Mouse (Mus musculus): ENCODE measurements around the gene Cnih3.
A peak's percentile ranks its signal among the peaks of the same experiment; 100 is the strongest.

The Cnih3 gene

GRCm38 (mm10) chr1:181352367-181353199 is at the start of gene Cnih3:
Gene Cnih3 (plus strand): TSS chr1:181352628.
- DNase-seq (ENCODE audit: low read depth, low spot score) = peak; percentile 72

GRCm38 (mm10) chr1:181307981-181308380 is 44.4 kb upstream of the Cnih3 start:
- DNase-seq (ENCODE audit: low read depth, low spot score) = no peak

- DNase-seq (ENCODE audit: low read depth, low spot score) = no peak
Observed at GRCm38 (mm10) chr1:181310712-181311111, 41.7 kb upstream of the Cnih3 start.

DNA sequence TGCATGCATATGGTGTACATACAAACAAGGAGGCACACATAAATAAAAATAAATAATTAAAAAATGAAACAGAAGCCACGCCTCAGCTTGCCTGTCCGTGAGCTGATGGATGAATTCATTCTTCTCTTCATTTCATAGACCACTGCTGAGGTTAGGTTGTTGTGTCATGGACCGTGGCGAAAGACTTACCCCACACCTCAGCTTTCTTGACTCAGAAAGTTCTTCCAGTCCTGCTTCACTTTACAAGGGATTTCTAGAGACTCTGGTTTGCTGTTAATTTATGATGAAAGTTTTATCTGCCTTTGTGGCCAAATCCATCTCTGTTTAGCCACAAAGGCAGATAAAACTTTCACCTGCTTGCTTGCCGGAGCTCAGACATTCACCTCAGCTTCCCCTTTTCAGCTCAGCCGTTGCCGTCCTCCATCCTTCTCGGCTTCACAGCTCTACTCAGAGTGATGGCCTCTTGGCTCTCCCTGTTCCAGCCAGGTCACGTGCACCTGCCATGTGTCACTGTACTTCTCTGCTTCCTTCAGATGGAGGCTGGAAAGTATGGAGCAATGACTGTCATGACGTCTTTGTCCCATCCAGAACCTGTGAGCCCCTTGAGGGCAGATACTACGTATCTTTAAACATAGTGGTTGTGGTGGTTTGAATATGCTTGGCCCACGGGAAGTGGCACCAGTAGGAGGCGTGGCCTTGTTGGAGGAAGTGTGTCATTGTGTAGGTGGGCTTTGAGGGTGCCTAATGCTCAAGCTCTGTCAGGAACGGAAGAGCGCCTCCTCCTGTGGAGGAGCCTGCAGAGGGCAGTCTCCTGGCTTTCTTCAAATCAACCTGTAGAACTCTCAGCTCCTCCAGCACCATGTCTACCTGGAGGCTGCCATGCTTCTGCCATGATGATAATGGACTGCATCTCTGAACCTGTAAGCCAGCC is 40.0 kb upstream of the Cnih3 start:
- DNase-seq (ENCODE audit: low read depth, low spot score) = no peak

GRCm38 (mm10) chr1:181313046-181313415 is 39.4 kb upstream of the Cnih3 start:
- DNase-seq (ENCODE audit: low read depth, low spot score) = no peak

DNA sequence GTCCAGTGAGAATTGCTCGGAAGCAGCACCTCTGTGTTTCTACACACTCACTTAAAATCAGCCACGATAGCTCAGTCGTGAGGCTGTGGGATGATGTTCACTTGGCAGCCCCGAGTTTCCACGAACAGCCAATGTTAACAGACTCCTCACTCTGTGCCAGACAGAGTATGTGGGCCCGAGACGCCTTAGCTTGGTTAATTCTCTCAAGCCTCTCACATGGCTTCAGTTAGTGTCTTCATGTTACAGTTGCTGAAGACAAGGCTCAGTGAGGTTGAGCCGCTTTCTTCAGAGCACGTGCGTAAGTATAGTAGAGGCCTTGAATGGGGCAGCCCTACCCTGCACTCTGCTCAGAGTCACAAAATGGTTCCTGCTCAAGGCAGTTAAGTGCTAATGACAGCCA is 38.1 kb upstream of the Cnih3 start:
- no peak for DNase-seq (ENCODE audit: low read depth, low spot score)

DNA sequence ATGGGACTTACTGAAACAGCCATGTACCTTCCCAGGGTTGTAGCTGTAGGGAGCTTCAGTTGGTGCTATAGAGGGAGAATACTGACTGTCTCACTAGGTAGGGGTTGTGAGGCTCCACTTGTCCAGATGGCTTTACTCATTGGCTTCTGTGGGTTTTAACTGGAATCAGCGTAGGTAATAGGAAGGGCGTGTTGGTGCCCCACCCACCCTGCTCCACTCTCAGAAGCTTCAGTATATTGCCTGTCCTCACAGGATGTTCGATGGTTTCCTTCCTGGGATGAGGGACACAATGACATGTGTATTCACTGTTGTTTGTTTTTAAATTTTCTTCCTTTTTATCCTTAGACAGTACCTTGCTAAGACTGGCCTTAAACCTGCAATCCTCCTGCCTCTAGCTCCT is 37.1 kb upstream of the Cnih3 start:
- no peak for DNase-seq (ENCODE audit: low read depth, low spot score)

DNA sequence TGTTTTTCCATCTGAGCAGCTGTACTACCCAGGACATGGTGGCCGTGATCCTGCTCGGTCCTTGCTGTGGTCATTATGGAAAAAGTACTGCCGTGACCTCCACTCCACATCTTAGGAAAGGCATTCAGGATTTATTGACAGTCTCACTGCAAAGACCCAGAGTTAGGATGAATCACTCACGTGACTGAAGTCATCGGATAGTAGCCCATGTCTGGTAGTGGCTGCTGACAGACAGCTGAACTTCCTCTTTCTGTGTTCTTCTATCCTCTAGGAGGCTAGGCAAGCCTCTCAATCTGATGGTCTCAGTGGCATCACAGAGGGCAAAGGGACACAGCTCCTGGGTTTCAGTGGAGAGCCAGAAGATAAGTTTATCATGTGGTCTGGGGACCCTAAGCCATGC is 35.9 kb upstream of the Cnih3 start:
- no peak for DNase-seq (ENCODE audit: low read depth, low spot score)

DNA sequence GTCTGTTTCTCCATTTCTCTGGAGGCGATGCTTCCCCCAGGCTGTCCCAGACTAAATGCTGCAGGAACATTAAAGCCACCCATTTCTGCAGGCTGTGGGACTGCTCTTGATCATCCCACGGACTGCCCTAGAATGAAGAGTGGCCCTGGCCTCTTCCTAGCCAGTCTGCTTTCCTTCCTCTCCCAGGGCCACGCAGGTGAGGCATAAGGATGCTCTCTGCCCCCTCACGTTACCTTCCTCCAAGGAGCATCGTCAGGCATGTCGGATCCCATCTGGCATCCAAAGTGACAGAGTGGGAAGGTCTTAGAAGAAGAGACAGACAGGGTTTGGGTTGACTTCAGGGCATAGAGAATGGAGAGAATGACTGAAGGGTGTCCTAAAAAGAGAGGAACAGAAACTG is 33.0 kb upstream of the Cnih3 start:
- no peak for DNase-seq (ENCODE audit: low read depth, low spot score)

DNA sequence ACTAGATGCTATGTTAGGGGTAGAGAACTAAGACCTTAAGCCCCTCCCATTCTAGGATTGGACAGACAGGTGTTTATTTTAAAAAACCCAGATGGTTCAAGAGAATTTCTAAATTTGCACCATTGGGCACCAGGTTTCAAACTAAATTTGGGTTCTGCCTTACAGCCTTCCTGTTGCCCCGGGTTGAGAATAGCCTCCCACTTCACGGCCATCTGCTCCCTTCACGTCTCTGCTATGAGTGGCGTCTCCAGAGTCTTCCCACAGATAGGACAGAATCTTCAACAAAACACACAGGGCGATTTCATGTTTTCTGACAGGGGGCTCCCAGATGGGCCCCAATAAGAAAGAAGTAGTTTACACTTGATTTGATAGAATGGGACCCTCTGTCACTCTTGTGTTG is 31.3 kb upstream of the Cnih3 start:
- DNase-seq (ENCODE audit: low read depth, low spot score) = no peak

GRCm38 (mm10) chr1:181323134-181323533 is 29.3 kb upstream of the Cnih3 start:
- DNase-seq (ENCODE audit: low read depth, low spot score) = no peak

- DNase-seq (ENCODE audit: low read depth, low spot score) = no peak
Observed at GRCm38 (mm10) chr1:181327137-181327536, 25.3 kb upstream of the Cnih3 start.

DNA sequence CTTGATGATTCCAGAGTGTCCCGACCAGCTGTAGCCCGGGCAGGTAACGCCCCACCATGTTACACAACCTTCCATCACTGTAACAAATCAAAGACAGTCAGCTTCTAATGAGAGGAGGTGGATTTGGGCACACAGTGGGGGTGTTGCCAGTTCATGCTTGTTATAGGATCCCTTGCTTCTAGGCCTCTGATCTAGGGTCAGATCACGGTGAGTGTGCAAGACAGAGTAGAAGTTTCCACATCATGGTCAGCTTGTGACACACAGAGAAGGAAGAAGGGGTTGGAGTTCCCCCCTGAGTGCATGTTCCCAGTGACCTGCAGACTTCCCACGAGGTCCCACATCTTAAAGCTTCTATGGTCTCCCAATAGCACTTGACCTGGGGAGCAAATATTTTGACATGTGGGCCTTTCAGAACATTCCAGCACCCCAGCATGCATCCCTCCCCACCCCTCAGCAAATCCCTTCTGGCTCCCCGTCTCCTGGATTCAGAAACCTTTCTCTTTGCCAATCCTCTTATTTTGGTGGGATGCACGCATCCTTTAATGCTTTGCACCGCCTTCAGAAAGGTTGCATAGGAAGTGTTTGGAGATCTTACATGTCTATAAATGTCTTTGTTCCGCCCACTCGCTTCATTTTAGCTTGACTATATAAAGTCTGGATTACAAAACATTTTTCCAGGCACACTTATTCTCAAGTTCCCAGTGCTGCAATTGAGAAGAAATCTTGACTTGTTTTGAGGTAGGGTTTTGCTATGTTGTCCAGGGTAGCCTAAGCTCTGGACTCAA is 24.6 kb upstream of the Cnih3 start:
- DNase-seq (ENCODE audit: low read depth, low spot score) = no peak

- DNase-seq (ENCODE audit: low read depth, low spot score) = no peak
Observed at GRCm38 (mm10) chr1:181329110-181329509, 23.3 kb upstream of the Cnih3 start.

DNA sequence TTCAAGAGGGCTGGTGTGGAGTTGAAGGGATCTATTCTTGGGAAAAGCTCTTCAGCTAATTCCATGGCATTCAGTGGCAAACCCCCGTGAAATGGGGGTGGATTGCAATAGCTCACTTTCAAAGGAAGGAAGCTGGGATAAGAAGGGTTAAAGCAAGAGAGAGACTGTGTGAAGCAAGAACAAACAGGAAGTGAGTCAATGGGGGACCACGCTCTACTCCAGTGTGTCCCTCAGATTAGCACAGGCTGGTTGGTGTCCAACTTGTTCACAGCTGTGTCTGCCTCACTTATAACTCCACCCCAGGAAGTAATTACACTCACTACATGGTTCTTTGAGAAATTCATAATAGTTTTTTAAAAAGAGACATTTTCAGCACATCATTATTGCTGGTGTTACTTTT is 19.8 kb upstream of the Cnih3 start:
- DNase-seq (ENCODE audit: low read depth, low spot score) = no peak

- peak; percentile 15 for DNase-seq (ENCODE audit: low read depth, low spot score)
Observed at GRCm38 (mm10) chr1:181334329-181335018, 18.0 kb upstream of the Cnih3 start.

- DNase-seq (ENCODE audit: low read depth, low spot score) = no peak
Observed at GRCm38 (mm10) chr1:181335019-181335365, 17.4 kb upstream of the Cnih3 start.

DNA sequence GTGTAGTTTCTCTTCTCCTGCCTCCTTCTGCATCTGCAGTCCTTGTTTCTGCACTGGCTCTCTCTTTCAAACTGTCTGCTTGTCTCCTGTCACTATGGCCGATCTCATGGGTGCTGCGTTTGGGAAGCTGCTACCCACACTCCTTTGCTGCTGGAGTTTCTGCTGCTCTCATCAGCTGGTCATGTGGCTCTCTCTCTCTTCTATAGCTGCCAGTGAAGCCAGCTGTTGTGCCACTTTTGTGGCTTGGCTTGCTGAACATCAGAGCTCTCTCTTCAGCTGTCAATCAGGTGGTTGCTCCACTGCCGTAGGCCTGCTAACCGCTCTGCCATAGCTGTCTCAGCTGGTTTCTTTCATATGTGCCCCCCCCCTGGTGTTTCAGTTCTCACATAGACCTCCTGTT is 17.0 kb upstream of the Cnih3 start:
- DNase-seq (ENCODE audit: low read depth, low spot score) = no peak

GRCm38 (mm10) chr1:181336857-181337256 is 15.6 kb upstream of the Cnih3 start:
- DNase-seq (ENCODE audit: low read depth, low spot score) = no peak

DNA sequence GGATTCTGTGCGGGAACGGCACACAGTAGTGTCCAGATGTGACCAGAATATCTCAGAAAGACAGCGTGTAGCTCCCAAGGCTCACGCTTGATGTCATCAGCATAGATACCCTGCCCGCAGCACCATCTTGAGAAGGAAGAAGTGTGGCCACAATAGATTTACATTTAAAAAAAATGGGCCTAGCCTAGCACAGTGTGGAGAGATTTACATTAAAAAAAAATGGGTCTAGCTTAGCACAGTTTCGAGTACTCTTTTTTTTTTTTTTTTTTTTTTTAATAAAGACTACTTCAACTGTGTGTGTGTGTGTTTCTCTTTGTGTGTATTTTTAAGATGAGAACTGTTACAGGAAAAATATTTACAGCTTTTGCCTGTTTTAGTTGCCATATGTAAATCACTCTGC is 13.3 kb upstream of the Cnih3 start:
- DNase-seq (ENCODE audit: low read depth, low spot score) = no peak

DNA sequence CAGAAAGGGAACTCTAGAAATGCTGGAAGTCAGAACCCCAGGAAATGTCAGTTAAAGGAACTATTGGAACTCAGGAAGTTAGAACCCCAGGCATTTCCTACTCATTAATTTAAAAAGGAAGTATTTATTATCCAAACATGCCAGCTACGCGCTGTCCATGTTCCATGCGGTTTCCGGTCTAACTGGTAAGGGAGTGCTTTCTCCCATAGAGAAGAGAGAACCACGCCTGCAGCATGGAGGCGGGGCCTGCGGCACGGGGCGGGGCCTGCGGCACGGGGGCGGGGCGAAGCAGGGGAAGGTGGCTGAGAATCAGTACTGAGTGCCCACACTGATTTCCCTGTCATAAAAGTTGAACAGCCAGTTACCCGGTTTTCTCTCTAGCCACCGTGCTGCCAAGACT is 6.9 kb upstream of the Cnih3 start:
- DNase-seq (ENCODE audit: low read depth, low spot score) = peak; percentile 39

- no peak for DNase-seq (ENCODE audit: low read depth, low spot score)
Observed at GRCm38 (mm10) chr1:181352043-181352366, 423 bp upstream of the Cnih3 start.
